Comparison of ENCODE assay signal across 21 mouse cellular contexts in the genomic region with DNA sequence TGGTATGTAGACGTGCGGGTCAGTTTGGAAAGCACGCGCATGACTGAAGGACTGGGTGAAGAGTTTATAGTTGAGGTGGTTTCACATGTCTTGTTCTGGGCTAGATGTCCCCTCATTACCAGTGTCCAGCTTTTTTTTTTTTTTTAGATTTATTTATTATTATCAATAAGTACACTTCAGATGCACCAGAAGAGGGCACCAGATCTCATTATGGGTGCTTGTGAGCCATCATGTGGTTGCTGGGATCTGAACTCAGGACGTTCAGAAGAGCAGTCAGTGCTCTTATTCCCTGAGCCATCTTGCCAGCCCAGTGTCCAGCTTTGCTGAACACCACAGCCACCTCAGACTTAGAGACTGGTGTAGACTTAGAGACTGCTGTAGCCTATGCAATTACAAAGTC. TPM values are rescaled to one million over a fixed set of nuclear protein-coding genes. Genes with fewer than 3 reads are reported as not detected.
DNase-seq lines count a peak whose midpoint lies in the region; ATAC-seq and TF ChIP-seq lines count a peak whose summit lies in the region.
"Had no signal": no experiment of that assay in that cellular context is flagged by ENCODE, and none has a peak within 500 bp of the region (broad histone marks: within the 10 kb centered on the region; RNA-seq: fewer than 3 reads in every experiment).

No protein-coding gene starts in this region.

- no peak overlapping the region for H3K4me3 ChIP-seq in intestine, postnatal 0 days (ENCODE audit: low read depth, low read length)
- H3K4me3 ChIP-seq in intestine, embryonic 16.5 days (ENCODE audit: low read length) = no peak overlapping the region
- no peak overlapping the region for H3K4me3 ChIP-seq in lung, embryonic 14.5 days (ENCODE audit: low read depth, low read length)
- no peak overlapping the region for H3K4me3 ChIP-seq in ES-E14 (ENCODE audit: insufficient read depth in 1 of 2, low read depth in 1 of 2, low read length in 2 of 2, poor library complexity in 1 of 2, severe bottlenecking in 1 of 2)
- H3K4me3 ChIP-seq in midbrain, embryonic 14.5 days (replicated peaks; ENCODE audit: low read depth, low read length) = no peak overlapping the region
- H3K4me3 ChIP-seq: embryonic facial prominence, embryonic 10.5 days; heart, embryonic 15.5 days; midbrain, embryonic 10.5 days; stomach, embryonic 15.5 days had no signal

- H3K27me3 ChIP-seq in intestine, postnatal 0 days (replicated peaks; ENCODE audit: control insufficient read depth, insufficient read depth, low read length) = no peaks in the 10 kb centered on the region
- no peaks in the 10 kb centered on the region for H3K27me3 ChIP-seq in intestine, embryonic 16.5 days (replicated peaks; ENCODE audit: control insufficient read depth, insufficient read depth, low read length)
- no peaks in the 10 kb centered on the region for H3K27me3 ChIP-seq in lung, embryonic 14.5 days (ENCODE audit: insufficient read depth, low read length)
- H3K27me3 ChIP-seq in midbrain, embryonic 14.5 days (ENCODE audit: control insufficient read depth, insufficient read depth, low read length) = no peaks in the 10 kb centered on the region
- H3K27me3 ChIP-seq: heart, embryonic 15.5 days; stomach, embryonic 15.5 days had no signal

- H3K9me3 ChIP-seq in intestine, postnatal 0 days (ENCODE audit: control insufficient read depth) = no peaks in the 10 kb centered on the region
- H3K9me3 ChIP-seq in intestine, embryonic 16.5 days (ENCODE audit: control insufficient read depth, low read length) = no peaks in the 10 kb centered on the region
- H3K9me3 ChIP-seq in lung, embryonic 14.5 days (ENCODE audit: low read depth, low read length) = no peaks in the 10 kb centered on the region
- no peaks in the 10 kb centered on the region for H3K9me3 ChIP-seq in ES-E14 (ENCODE audit: control insufficient read depth, insufficient read depth, low read depth, low read length)
- no peaks in the 10 kb centered on the region for H3K9me3 ChIP-seq in midbrain, embryonic 14.5 days (ENCODE audit: control insufficient read depth, low read length)
- H3K9me3 ChIP-seq: embryonic facial prominence, embryonic 10.5 days; G1E; heart, embryonic 15.5 days; midbrain, embryonic 10.5 days; stomach, embryonic 15.5 days had no signal

- WGBS in intestine, postnatal 0 days = 86% methylated on average over 5 of the region's 5 CpGs
- WGBS in intestine, embryonic 16.5 days = 85% methylated on average over 5 of the region's 5 CpGs
- 82% methylated on average over 5 of the region's 5 CpGs for WGBS in lung, embryonic 14.5 days
- 89% methylated on average over 5 of the region's 5 CpGs for WGBS in midbrain, embryonic 14.5 days

- H3K9ac ChIP-seq in intestine, postnatal 0 days (ENCODE audit: low read depth, low read length) = no peak overlapping the region
- H3K9ac ChIP-seq in intestine, embryonic 16.5 days (ENCODE audit: low read depth, low read length) = no peak overlapping the region
- no peak overlapping the region for H3K9ac ChIP-seq in lung, embryonic 14.5 days
- H3K9ac ChIP-seq in ES-E14 (ENCODE audit: insufficient read depth, low read depth, low read length, poor library complexity, severe bottlenecking) = no peak overlapping the region
- H3K9ac ChIP-seq in midbrain, embryonic 14.5 days (replicated peaks; ENCODE audit: low read length) = no peak overlapping the region
- H3K9ac ChIP-seq: heart, embryonic 15.5 days; stomach, embryonic 15.5 days had no signal

- H3K4me1 ChIP-seq in intestine, postnatal 0 days (replicated peaks; ENCODE audit: control insufficient read depth, insufficient read depth, low read length) = peaks cover 8% of the 10 kb centered on the region; the same call in 1 of the 2 replicates
- H3K4me1 ChIP-seq in intestine, embryonic 16.5 days (ENCODE audit: control insufficient read depth, insufficient read depth, low read length) = peaks cover 20% of the 10 kb centered on the region
- H3K4me1 ChIP-seq in lung, embryonic 14.5 days (ENCODE audit: insufficient read depth) = peaks cover 2% of the 10 kb centered on the region; the same call in 1 of the 2 replicates
- peaks cover 0 to 4% of the 10 kb centered on the region in 2 experiments; a peak in 2 of 4 replicates for H3K4me1 ChIP-seq in ES-E14 (ENCODE audit: control insufficient read depth in 2 of 2, insufficient read depth in 2 of 2, low read length in 2 of 2, poor library complexity in 1 of 2)
- H3K4me1 ChIP-seq in midbrain, embryonic 14.5 days (ENCODE audit: control insufficient read depth, insufficient read depth, low read length) = peaks cover 21% of the 10 kb centered on the region

- no peak overlapping the region for H3K4me2 ChIP-seq in intestine, postnatal 0 days (replicated peaks; ENCODE audit: low read depth)
- no peak overlapping the region for H3K4me2 ChIP-seq in intestine, embryonic 16.5 days (ENCODE audit: low read depth, low read length)
- H3K4me2 ChIP-seq in lung, embryonic 14.5 days = no peak overlapping the region
- no peak overlapping the region for H3K4me2 ChIP-seq in midbrain, embryonic 14.5 days (ENCODE audit: low read length)
- H3K4me2 ChIP-seq: heart, embryonic 15.5 days; stomach, embryonic 15.5 days had no signal

- in situ Hi-C loops in ES-E14 (cut with MboI; ENCODE audit: low sequenced_read_pairs in 2 of 2, unreplicated experiment in 2 of 2) = no loop called here

- peaks cover 25% of the 10 kb centered on the region; the same call in 1 of the 2 replicates for H3K36me3 ChIP-seq in intestine, postnatal 0 days (ENCODE audit: control insufficient read depth, insufficient read depth)
- H3K36me3 ChIP-seq in intestine, embryonic 16.5 days (ENCODE audit: control insufficient read depth, insufficient read depth, low read length) = peaks cover 5% of the 10 kb centered on the region
- peaks cover 45% of the 10 kb centered on the region for H3K36me3 ChIP-seq in lung, embryonic 14.5 days (ENCODE audit: insufficient read depth)
- H3K36me3 ChIP-seq in ES-E14 (ENCODE audit: control insufficient read depth, insufficient read depth, low read length, poor library complexity, severe bottlenecking) = peaks cover 31% of the 10 kb centered on the region
- H3K36me3 ChIP-seq in midbrain, embryonic 14.5 days (ENCODE audit: control insufficient read depth, insufficient read depth, low read length) = peaks cover 44% of the 10 kb centered on the region

- peak; percentile 52 for TF ChIP-seq CTCF in intestine, postnatal 0 days (IDR thresholded peaks at IDR 0.05; ENCODE audit: low read depth)
- peak; percentile 20; the same call in 1 of the 2 replicates for TF ChIP-seq CTCF in lung, embryonic 14.5 days (IDR thresholded peaks at IDR 0.05; ENCODE audit: low read depth)

- no peak overlapping the region for H3K27ac ChIP-seq in intestine, postnatal 0 days (ENCODE audit: low read depth, low read length)
- no peak overlapping the region for H3K27ac ChIP-seq in intestine, embryonic 16.5 days (ENCODE audit: low read length)
- no peak overlapping the region for H3K27ac ChIP-seq in lung, embryonic 14.5 days (ENCODE audit: low read depth)
- no peak overlapping the region for H3K27ac ChIP-seq in ES-E14 (ENCODE audit: insufficient read depth, low read depth, low read length, poor library complexity, severe bottlenecking)
- no peak overlapping the region for H3K27ac ChIP-seq in midbrain, embryonic 14.5 days (replicated peaks; ENCODE audit: low read depth, low read length)
- H3K27ac ChIP-seq: embryonic facial prominence, embryonic 10.5 days; heart, embryonic 15.5 days; macrophage; midbrain, embryonic 10.5 days; stomach, embryonic 15.5 days had no signal

- no peak for ATAC-seq in intestine, postnatal 0 days
- no peak for ATAC-seq in intestine, embryonic 16.5 days
- no peak for ATAC-seq in lung, embryonic 14.5 days (ENCODE audit: insufficient read depth)
- ATAC-seq in midbrain, embryonic 14.5 days (ENCODE audit: low FRiP score, low TSS enrichment) = no peak

- no peak for DNase-seq in lung, embryonic 14.5 days
- no peak for DNase-seq in lung, postnatal 25 days (ENCODE audit: low spot score)
- no peak for DNase-seq in ES-E14 (ENCODE audit: low read depth, low spot score)
- DNase-seq in ovary, adult 18-20 months (ENCODE audit: low spot score) = no peak
- no peak for DNase-seq in midbrain, embryonic 14.5 days
- DNase-seq: adrenal gland, adult 2 months; cerebellum, adult 8-10 months; gastrocnemius, postnatal 25 days; kidney, adult 9 months; lung, adult 18-20 months; right cerebral cortex, postnatal 14 days; thymus, adult 2 months had no signal

RNA-seq across cellular contexts. Expression of a gene that starts 2.8 kb away (rescaled TPM):
- 16.7 and 17.0 TPM in 2 replicates for polyA plus RNA-seq in intestine, postnatal 0 days (2015; fragmentation: Nextera tagmentation; extraction: Ambion mirVana)
- 34.2 and 37.7 TPM in 2 replicates for polyA plus RNA-seq in intestine, embryonic 16.5 days (2015; fragmentation: Nextera tagmentation; extraction: Ambion mirVana)
- polyA plus RNA-seq in lung, embryonic 14.5 days (2014; fragmentation: Nextera tagmentation; extraction: Ambion mirVana) = 31.5 and 35.0 TPM in 2 replicates
- 63.6 and 64.4 TPM in 2 replicates for total RNA-seq in ES-E14 (2012; rRNA removed)
- polyA plus RNA-seq in midbrain, embryonic 14.5 days (2014; fragmentation: Nextera tagmentation; extraction: Ambion mirVana) = 17.2 and 20.5 TPM in 2 replicates

RNA-seq across cellular contexts. Expression of a gene that starts 3.9 kb away (rescaled TPM):
- 7.4 and 7.6 TPM in 2 replicates for polyA plus RNA-seq in intestine, postnatal 0 days (2015; fragmentation: Nextera tagmentation; extraction: Ambion mirVana)
- 11.2 and 11.7 TPM in 2 replicates for polyA plus RNA-seq in intestine, embryonic 16.5 days (2015; fragmentation: Nextera tagmentation; extraction: Ambion mirVana)
- 21.0 and 23.0 TPM in 2 replicates for polyA plus RNA-seq in lung, embryonic 14.5 days (2014; fragmentation: Nextera tagmentation; extraction: Ambion mirVana)
- total RNA-seq in ES-E14 (2012; rRNA removed) = 9.6 and 10.5 TPM in 2 replicates
- polyA plus RNA-seq in midbrain, embryonic 14.5 days (2014; fragmentation: Nextera tagmentation; extraction: Ambion mirVana) = 8.4 and 9.8 TPM in 2 replicates

RNA-seq across cellular contexts. Expression of a gene that starts 6.5 kb away (rescaled TPM):
- 60.5 and 61.8 TPM in 2 replicates for polyA plus RNA-seq in intestine, postnatal 0 days (2015; fragmentation: Nextera tagmentation; extraction: Ambion mirVana)
- polyA plus RNA-seq in intestine, embryonic 16.5 days (2015; fragmentation: Nextera tagmentation; extraction: Ambion mirVana) = 102 and 107 TPM in 2 replicates
- polyA plus RNA-seq in lung, embryonic 14.5 days (2014; fragmentation: Nextera tagmentation; extraction: Ambion mirVana) = 28.8 and 31.9 TPM in 2 replicates
- 96.5 and 145 TPM in 2 replicates for total RNA-seq in ES-E14 (2012; rRNA removed)
- polyA plus RNA-seq in midbrain, embryonic 14.5 days (2014; fragmentation: Nextera tagmentation; extraction: Ambion mirVana) = 0.55 and 0.63 TPM in 2 replicates

RNA-seq across cellular contexts. Expression of a gene that starts 40.9 kb away (rescaled TPM):
- 332 and 377 TPM in 2 replicates for polyA plus RNA-seq in intestine, postnatal 0 days (2015; fragmentation: Nextera tagmentation; extraction: Ambion mirVana)
- 168 and 230 TPM in 2 replicates for polyA plus RNA-seq in intestine, embryonic 16.5 days (2015; fragmentation: Nextera tagmentation; extraction: Ambion mirVana)
- polyA plus RNA-seq in lung, embryonic 14.5 days (2014; fragmentation: Nextera tagmentation; extraction: Ambion mirVana) = 0.12 and 0.28 TPM in 2 replicates
- total RNA-seq in ES-E14 (2012; rRNA removed) = 4.6 and 7.7 TPM in 2 replicates
- polyA plus RNA-seq in midbrain, embryonic 14.5 days (2014; fragmentation: Nextera tagmentation; extraction: Ambion mirVana) = 0.15 TPM in 1 of 2 replicates, not detected in the other
- total RNA-seq: gastrocnemius, postnatal 25 days had no signal
- polyA plus RNA-seq: forebrain, embryonic 11.5 days had no signal

RNA-seq across cellular contexts. Expression of a gene that starts 52.1 kb away (rescaled TPM):
- polyA plus RNA-seq in intestine, postnatal 0 days (2015; fragmentation: Nextera tagmentation; extraction: Ambion mirVana) = 8.2 and 8.6 TPM in 2 replicates
- polyA plus RNA-seq in intestine, embryonic 16.5 days (2015; fragmentation: Nextera tagmentation; extraction: Ambion mirVana) = 19.7 and 21.1 TPM in 2 replicates
- 18.5 and 20.9 TPM in 2 replicates for polyA plus RNA-seq in lung, embryonic 14.5 days (2014; fragmentation: Nextera tagmentation; extraction: Ambion mirVana)
- 17.7 and 32.1 TPM in 2 replicates for total RNA-seq in ES-E14 (2012; rRNA removed)
- polyA plus RNA-seq in midbrain, embryonic 14.5 days (2014; fragmentation: Nextera tagmentation; extraction: Ambion mirVana) = 15.2 and 20.9 TPM in 2 replicates

Comparison
In these comparisons a context has a peak if more than half of its experiments do, and no peak if none do; other contexts are left out.
1. RNA of a gene that starts 6.5 kb away (polyA plus RNA-seq): 102 to 107 TPM in intestine, embryonic 16.5 days, 60.5 to 61.8 TPM in intestine, postnatal 0 days and 28.8 to 31.9 TPM in lung, embryonic 14.5 days; 0.55 to 0.63 TPM in midbrain, embryonic 14.5 days; every median in the first group is over 10 times any median in the second.